Mouse (Mus musculus) kidney, adult 2 months (tissue): ENCODE results near the gene Ror1. TPM values are rescaled to one million over a fixed set of nuclear protein-coding genes. Genes with fewer than 3 reads are reported as not detected.
A peak's percentile ranks its signal among the peaks of the same experiment; 100 is the strongest.

Experiments used
- DNase-seq: peaks from one replicate; pipeline ENCODE4 v3.0.0; 2021
- H3K27ac ChIP-seq: fragments of 200-500 bp; 2 replicates; pipeline ENCODE4 v1.5.1; 2012; ENCODE audit warnings: low read depth, low read length, control low read depth, inconsistent platforms; ENCODE audit not compliant: insufficient read depth
- H3K27me3 ChIP-seq: fragments of 200-500 bp; replicated peaks from 2 replicates; pipeline ENCODE4 v1.6.1; 2012; ENCODE audit warnings: mild to moderate bottlenecking, moderate library complexity, low read length, inconsistent platforms; ENCODE audit not compliant: control insufficient read depth, insufficient read depth
- H3K36me3 ChIP-seq: fragments of 200-500 bp; 2 replicates; pipeline ENCODE4 v1.6.1; 2012; ENCODE audit warnings: mild to moderate bottlenecking, moderate library complexity, low read length, inconsistent platforms; ENCODE audit not compliant: control insufficient read depth, insufficient read depth
- H3K4me1 ChIP-seq: fragments of 200-500 bp; 2 replicates; pipeline ENCODE4 v1.6.1; 2011; ENCODE audit warnings: low read length; ENCODE audit not compliant: control insufficient read depth, insufficient read depth
- H3K4me3 ChIP-seq: fragments of 200-500 bp; 2 replicates; pipeline ENCODE4 v1.5.1; 2011; ENCODE audit warnings: mild to moderate bottlenecking, low read depth, low read length, control low read depth; ENCODE audit not compliant: insufficient read depth
- CTCF ChIP-seq: fragments of 200-500 bp; conservative IDR thresholded peaks from 2 replicates; pipeline ENCODE4 v1.5.1; 2011; ENCODE audit warnings: low read depth, mild to moderate bottlenecking, control low read depth, low read length, moderate library complexity, mixed read lengths; ENCODE audit not compliant: insufficient read depth, insufficient read length
- POLR2A ChIP-seq: fragments of 200-500 bp; IDR thresholded peaks from one replicate; pipeline ENCODE4 v1.6.1; 2011; ENCODE audit warnings: low read depth, low read length, control low read depth
- WGBS: fragments of 180-500 bp; shearing (Covaris S2); methylation state at CpG from one replicate; pipeline ENCODE4 v1.1.7; 2018; 5-methylcytosine and 5-hydroxymethylcytosine counted together
- polyA plus RNA-seq: library from polyadenylated mRNA; depleted of rRNA; stranded (reverse); fragments of >200 nt; gene quantifications from 2 replicates; pipeline ENCODE4 v1.2.3, GENCODE M21; 2012

Gene Ror1
- polyA plus RNA-seq, 1 experiment, result 2.2 TPM

DNA sequence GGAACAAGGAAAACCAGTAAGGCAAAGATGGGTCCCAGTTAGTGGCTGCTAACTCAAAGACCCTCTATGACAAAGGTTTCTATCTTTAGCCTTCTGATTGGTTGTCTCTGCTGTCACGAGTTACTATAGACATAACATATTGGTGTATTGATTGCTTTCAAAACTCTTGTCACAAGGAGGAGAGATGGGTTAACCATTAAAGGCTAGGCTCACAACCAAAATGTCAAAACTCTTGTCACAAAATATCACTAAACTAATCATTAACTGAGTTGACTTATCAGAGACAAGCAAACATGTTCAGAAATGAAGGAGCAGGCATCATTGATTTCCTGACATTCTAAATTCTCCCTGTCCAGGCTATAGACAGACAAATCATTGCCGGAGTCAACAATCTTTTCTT, 135.4 kb downstream of the Ror1 start:
- TF ChIP-seq POLR2A (no peak), CTCF (no peak)
- H3K27me3 ChIP-seq, result no peaks in the 10 kb centered on the region
- H3K27ac ChIP-seq, result no peak overlapping the region
- H3K4me1 ChIP-seq, result peaks cover 19% of the 10 kb centered on the region; the same call in 1 of the 2 replicates
- 90% methylated on average over 2 of the region's 2 CpGs for WGBS
- DNase-seq, result no peak
- H3K4me3 ChIP-seq, result no peak overlapping the region
- no peaks in the 10 kb centered on the region for H3K36me3 ChIP-seq

DNA sequence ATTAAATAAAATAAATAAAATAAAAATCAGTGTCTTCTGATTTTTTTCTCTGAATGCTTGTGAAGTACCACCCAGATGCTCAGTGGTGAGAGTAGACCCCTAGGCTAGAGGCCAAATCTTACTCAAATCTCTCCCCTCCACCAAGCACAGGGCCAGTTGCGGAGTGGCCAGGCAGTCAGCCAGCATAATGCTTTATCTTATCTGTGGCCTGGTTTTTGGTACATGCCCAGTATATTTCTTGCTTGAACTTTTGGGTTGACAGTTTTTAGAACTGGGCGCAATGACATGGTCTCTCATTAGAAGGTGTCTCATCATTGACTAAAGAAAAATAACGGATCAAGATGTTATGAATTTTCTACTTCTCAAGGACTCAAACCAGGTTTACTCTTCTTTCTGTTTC, 136.3 kb downstream of the Ror1 start:
- Histone ChIP-seq H3K36me3 (no peaks in the 10 kb centered on the region), H3K27me3 (no peaks in the 10 kb centered on the region), H3K4me1 (peaks cover 16% of the 10 kb centered on the region; the same call in 1 of the 2 replicates), H3K4me3 (no peak overlapping the region), H3K27ac (no peak overlapping the region)
- WGBS, result 96% methylated on average over 3 of the region's 3 CpGs
- no peak for DNase-seq
- no peak for TF ChIP-seq CTCF
- no peak for TF ChIP-seq POLR2A

DNA sequence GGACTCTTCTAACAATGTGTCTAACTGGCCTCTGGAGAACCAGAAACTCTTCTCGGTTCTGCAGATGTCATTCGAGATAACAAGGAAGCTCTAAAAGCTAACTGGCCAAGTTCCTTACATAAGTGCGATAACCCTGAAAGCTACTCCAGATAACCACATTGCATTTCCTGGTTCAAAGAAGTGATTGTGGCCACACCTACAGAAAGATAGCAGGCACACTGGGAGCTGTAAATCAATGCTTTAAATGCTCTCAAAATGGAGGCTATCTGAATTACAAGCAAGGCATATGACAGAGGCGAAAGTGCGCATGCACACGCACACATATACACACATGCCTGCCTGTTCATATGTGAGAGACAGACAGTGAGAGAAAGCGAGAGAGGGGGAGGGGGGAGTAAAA, 136.9 kb downstream of the Ror1 start:
- no peaks in the 10 kb centered on the region for H3K36me3 ChIP-seq
- DNase-seq, result no peak
- TF ChIP-seq CTCF (no peak), POLR2A (no peak)
- H3K27ac ChIP-seq, result no peak overlapping the region
- no peaks in the 10 kb centered on the region for H3K27me3 ChIP-seq
- 84% methylated on average over 7 of the region's 7 CpGs for WGBS
- H3K4me3 ChIP-seq, result no peak overlapping the region
- H3K4me1 ChIP-seq, result peaks cover 16% of the 10 kb centered on the region; the same call in 1 of the 2 replicates

DNA sequence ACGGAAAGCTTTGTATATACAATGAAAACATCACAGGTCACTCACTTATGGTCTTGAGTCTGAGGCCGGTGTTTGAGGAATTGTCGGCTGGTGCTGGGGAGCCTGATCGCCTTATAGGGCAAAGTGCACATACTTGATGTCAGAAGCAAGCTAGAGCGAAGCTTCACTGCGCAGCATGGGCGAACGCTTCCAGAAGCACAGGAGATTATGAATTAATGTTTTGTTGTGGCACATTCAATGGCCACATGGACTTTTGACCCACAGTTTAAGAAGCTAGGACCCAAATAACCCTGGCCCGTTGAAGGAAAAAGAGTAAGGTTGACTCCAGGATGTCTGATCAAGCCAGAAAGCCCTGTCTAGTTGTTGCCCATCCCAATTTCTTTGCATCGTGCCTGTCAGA, 138.2 kb downstream of the Ror1 start:
- WGBS, result 63% methylated on average over 10 of the region's 10 CpGs
- Histone ChIP-seq H3K27me3 (no peaks in the 10 kb centered on the region), H3K4me3 (no peak overlapping the region), H3K36me3 (no peaks in the 10 kb centered on the region), H3K4me1 (peaks cover 12% of the 10 kb centered on the region; the same call in 1 of the 2 replicates), H3K27ac (peak overlapping the region; percentile 6; the same call in 1 of the 2 replicates)
- TF ChIP-seq CTCF (no peak), POLR2A (no peak)
- peak; percentile 79 for DNase-seq

DNA sequence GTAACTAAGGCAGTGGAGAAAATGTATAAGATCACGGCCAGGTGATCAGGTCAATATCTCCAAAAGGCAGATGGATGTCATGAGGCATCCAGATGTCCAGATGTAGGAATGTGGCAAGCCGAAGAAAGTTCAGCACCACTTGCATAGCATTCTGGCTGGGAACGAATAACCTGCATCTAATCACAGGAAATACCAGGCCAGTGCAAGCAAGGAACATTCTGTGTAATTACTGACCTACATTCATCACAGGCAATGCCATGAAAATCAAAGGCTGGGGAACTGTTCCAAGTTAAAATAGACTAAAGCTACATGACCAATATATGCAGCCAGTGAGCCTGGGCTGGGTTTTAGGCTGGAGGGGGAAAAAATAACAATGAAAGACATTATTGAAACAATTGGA, 140.7 kb downstream of the Ror1 start:
- Histone ChIP-seq H3K4me3 (no peak overlapping the region), H3K27ac (no peak overlapping the region), H3K36me3 (no peaks in the 10 kb centered on the region), H3K4me1 (peaks cover 2% of the 10 kb centered on the region; the same call in 1 of the 2 replicates), H3K27me3 (no peaks in the 10 kb centered on the region)
- TF ChIP-seq POLR2A (no peak), CTCF (no peak)
- WGBS, result 37% methylated on average over 3 of the region's 3 CpGs
- no peak for DNase-seq

DNA sequence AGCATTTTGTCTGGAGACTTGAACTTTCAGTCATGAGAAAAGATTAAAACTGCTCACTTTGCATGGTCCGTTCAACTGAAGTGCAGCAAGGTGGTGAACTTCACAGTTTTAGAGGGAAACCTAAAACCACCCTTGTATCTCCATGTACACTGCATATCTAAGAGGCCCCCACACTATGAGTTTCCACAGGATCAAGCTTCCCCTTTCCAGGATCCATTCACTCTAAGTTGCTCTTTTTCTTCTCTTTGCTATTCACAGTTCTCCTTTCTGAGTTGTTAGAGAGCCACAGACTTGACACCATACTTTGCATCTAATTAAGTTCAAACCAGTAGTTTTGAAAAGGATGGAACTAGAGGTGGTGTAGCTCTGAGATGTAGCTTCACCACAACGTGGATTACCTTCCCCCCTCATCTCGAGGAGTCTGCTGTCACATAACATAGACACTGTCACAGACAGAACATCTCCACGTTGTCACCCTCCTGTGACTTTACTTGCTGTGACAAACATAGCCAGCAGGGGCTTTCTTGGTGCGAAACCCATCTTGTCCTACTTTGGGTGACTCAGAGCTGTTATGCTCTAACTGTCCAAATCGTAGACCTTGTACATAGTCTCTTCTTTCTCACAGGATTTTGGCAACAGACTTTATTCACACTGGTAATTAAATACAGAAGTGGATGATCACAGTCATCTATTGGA, 146.6 kb downstream of the Ror1 start:
- H3K4me3 ChIP-seq, result no peak overlapping the region

DNA sequence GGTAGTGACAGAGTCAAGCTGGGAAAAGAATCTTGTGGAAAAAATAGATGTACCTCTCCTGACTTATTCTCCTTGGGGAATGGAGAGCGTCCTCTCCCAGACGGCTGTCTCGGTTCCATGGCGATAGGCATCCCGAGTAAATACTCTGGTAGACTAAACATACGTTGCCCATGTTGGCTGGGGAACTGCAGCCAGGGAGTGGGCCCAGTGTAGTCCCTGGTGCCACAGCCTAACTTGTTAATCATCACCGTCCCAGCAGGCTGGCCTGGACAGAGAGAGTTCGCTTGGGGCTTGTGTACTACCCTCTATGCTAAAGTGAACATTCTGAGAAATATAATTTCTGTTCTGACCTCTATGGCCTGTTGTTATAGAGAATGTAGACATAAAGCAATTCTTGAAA, 148.7 kb downstream of the Ror1 start:
- WGBS, result 84% methylated on average over 8 of the region's 8 CpGs
- DNase-seq, result no peak
- Histone ChIP-seq H3K27ac (no peak overlapping the region), H3K4me1 (0 out of 2 replicates have a peak, but pooled peaks cover 2% of the 10 kb centered on the region), H3K4me3 (no peak overlapping the region), H3K36me3 (no peaks in the 10 kb centered on the region), H3K27me3 (no peaks in the 10 kb centered on the region)
- no peak for TF ChIP-seq CTCF
- TF ChIP-seq POLR2A, result no peak

More for the DNA sequence above, 146.6 kb downstream of the Ror1 start:
- Histone ChIP-seq H3K4me1 (no peaks in the 10 kb centered on the region), H3K36me3 (no peaks in the 10 kb centered on the region), H3K27ac (no peak overlapping the region), H3K27me3 (no peaks in the 10 kb centered on the region)
- WGBS, result 89% methylated on average over 6 of the region's 6 CpGs
- no peak for TF ChIP-seq CTCF
- TF ChIP-seq POLR2A, result no peak
- no peak for DNase-seq
